Mouse (Mus musculus) liver, postnatal 0 days (tissue): ENCODE data around the gene Rab13.

Experiments used
- CTCF ChIP-seq: sonication (generic); IDR thresholded peaks from 2 replicates; pipeline ENCODE4 v1.5.1; 2016; ENCODE audit warnings: antibody characterized with exemption, low read depth
- EP300 ChIP-seq: IDR thresholded peaks from 2 replicates; pipeline ENCODE4 v1.6.1; 2016; ENCODE audit warnings: antibody characterized with exemption, low read depth, mild to moderate bottlenecking

GRCm38 (mm10) chr3:90231075-90231474, 17.6 kb downstream of the Rab13 start:
- TF ChIP-seq EP300 (no peak), CTCF (no peak)
